Mouse (Mus musculus) CH12.LX (cell line): Measurements from ENCODE around the gene Nynrin.

Experiments
- CHD2 ChIP-seq: IDR thresholded peaks from 2 replicates; pipeline ENCODE4 v1.6.1; 2011; ENCODE audit warnings: low read length, improper control_type of control experiment
- CTCF ChIP-seq, 2 experiments: IDR thresholded peaks in 1 of 2; conservative IDR thresholded peaks in 1 of 2; 2 replicates each; pipeline ENCODE4 v1.5.1; 2011 to 2012; ENCODE audit warnings: low read depth in 2 of 2, low read length in 2 of 2, improper control_type of control experiment in 1 of 2, inconsistent platforms in 1 of 2, mild to moderate bottlenecking in 1 of 2, moderate library complexity in 1 of 2
- HCFC1 ChIP-seq: IDR thresholded peaks from 2 replicates; pipeline ENCODE4 v1.6.1; 2012; ENCODE audit warnings: low read depth, mild to moderate bottlenecking, inconsistent platforms, low read length, improper control_type of control experiment
- POLR2A ChIP-seq: IDR thresholded peaks from 2 replicates; pipeline ENCODE4 v1.6.1; 2011; ENCODE audit warnings: low read depth, mild to moderate bottlenecking, improper control_type of control experiment, low read length
- ZC3H11A ChIP-seq: IDR thresholded peaks from 2 replicates; pipeline ENCODE4 v1.6.1; 2012; ENCODE audit warnings: low read depth, mild to moderate bottlenecking, inconsistent platforms, low read length, improper control_type of control experiment

- peak; percentile 44 for TF ChIP-seq HCFC1
- no peak for TF ChIP-seq CHD2
- TF ChIP-seq CTCF (conservative IDR thresholded peaks at IDR 0.05 in 1 of 2, IDR thresholded peaks at IDR 0.05 in 1 of 2; ENCODE audit: low read depth in 2 of 2, low read length in 2 of 2), result no peak
- TF ChIP-seq ZC3H11A, result no peak
- peak; percentile 26; the same call in 1 of the 2 replicates for TF ChIP-seq POLR2A
Measured at GRCm38 (mm10) chr14:55814885-55815284, 38.9 kb upstream of the Nynrin start.
